Mouse (Mus musculus): ENCODE measurements around the gene Glis3.

- TF ChIP-seq CTCF (IDR thresholded peaks at IDR 0.05; ENCODE audit: low read depth, low read length): no peak
- no peak for TF ChIP-seq TAL1 (conservative IDR thresholded peaks at IDR 0.05; ENCODE audit: low read depth, low read length)
These were observed 112.8 kb downstream of the Glis3 start for GRCm38 (mm10) chr19:28567100-28567499.
